Mouse (Mus musculus) thymus, postnatal 0 days (tissue): Measurements from ENCODE around the gene Nudcd3. TPM values are rescaled to one million over a fixed set of nuclear protein-coding genes. Genes with fewer than 3 reads are reported as not detected.
A peak's percentile ranks its signal among the peaks of the same experiment; 100 is the strongest.

Source experiments
- DNase-seq: peaks from one replicate; pipeline ENCODE4 v3.0.0-alpha.2; 2015; ENCODE audit warnings: low spot score
- polyA plus RNA-seq: library from polyadenylated mRNA; unstranded; fragments of >200 nt; fragmentation: Nextera tagmentation; extraction: Ambion mirVana; gene quantifications from 2 replicates; pipeline ENCODE4 v1.2.1, GENCODE M21; 2015

Nudcd3 gene
- polyA plus RNA-seq, 1 experiment from 2014 or later: 37.7 TPM

DNA sequence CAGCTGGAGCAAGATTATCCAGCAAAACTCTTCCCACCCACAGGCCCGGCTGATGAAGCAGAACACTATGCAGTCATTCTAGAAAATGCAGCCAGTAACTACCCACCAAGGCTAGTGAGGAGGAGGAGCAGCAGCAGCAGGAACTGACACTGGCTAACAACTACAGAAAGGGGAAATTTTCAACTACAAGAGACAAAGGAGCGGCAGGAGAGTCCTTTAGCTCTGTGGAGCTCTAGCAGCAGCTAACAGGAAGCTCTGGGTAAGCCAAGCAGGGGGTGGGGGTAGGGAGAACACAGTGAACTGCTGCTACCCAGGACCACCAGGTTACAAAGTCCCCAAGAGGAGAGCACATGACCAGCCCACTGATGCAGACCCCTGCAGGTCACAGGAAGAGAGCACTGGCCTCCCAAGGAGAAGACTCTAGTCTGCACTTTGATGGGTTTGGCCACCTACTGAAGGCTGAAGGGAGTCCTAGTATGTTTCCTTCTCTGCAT is 21.5 kb downstream of the Nudcd3 start:
- DNase-seq: peak; percentile 72

DNA sequence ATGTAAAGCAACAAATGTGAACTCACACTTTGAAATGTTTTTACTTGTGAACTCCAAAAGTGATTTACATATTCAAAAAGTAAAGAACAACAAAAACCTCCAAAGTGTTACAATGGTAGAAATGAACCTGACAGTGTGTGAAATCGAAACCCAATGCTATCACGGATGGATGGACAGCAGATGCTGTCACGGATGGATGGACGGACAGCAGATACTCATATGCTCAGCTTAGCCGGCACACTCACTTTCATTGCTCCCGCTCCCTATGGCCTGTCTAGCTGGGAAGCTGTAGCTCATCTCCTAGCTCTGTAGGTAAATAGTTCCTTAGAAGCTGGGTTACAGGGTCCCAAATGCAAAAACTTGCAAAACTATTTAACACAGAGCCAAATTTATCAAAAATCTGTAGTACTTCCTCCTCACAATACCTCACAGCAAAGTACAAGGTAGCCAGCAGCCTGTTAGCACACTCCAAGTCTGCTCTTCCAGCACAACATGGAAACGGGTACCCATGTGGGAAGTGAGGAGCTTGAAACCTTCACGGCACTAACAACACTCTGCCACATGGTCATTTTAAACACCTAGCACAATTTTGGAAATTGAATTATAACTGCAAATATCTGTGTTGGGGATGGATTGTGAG is 22.3 kb downstream of the Nudcd3 start:
- no peak for DNase-seq

DNA sequence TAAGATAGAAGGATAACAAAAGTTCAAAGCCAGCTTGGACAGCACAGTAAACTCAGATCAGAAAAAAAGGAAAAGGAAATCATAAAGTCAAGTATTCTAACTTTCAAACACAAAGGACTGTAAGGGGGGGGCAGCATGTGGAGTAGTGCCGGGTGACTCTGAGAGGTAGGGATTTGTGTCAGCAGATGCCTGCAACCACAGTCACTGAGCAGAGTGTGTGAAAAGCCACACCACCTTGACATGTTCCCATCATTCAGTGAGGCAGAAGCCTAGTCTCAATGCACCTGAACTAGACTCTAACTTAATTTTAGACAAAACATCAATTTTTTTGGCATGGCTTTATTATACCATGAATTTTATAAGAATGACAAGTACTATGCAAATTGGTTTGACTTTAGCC is 24.7 kb downstream of the Nudcd3 start:
- DNase-seq: peak; percentile 36

DNA sequence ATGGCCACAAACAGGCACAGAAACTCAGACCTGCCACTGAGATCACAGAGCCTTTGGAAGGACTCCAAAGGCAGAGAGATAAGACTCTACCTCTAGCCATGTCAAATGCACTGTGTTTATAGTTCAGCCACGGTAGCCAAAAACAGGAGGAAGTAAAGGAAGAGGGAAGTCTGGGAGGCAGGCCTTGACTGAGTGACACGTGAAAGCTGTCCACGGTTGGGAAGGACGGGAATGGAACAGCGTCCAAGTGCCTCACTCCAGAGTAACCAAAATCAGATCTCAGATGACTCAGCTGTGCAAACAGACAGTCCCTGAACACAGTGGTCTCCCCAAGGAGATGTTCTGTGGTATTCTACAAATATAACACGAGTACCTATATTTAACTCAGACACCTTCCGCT is 25.5 kb downstream of the Nudcd3 start:
- no peak for DNase-seq

DNA sequence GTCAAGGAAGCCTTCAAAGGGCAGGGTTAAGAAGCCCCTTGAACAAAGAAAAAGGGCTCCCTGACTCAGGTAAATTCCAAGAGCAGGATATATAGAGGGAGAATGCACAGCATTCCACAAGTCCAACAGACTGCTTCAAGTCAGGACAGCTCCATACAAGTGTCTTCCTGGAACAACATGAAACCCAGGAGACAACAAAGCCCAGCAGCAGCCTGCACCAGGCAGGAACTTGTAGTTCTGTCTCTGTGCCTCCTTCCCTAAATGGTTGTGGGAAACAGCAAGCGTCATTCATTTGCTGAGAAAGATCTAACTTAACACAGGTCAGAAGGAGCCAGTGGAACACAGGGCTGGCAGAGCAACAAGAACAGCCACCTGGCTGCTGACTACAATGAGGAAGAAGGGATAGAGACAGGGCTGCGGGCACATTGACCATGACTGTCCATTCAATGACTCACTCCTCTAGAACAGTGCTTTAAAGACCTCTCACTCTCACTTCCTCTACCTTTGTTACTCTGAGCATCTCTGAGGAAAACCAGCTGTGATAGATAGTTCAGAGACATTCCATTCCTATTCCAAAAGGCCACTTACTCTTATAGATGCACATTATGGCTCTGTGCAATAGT is 31.1 kb downstream of the Nudcd3 start:
- DNase-seq: no peak

DNA sequence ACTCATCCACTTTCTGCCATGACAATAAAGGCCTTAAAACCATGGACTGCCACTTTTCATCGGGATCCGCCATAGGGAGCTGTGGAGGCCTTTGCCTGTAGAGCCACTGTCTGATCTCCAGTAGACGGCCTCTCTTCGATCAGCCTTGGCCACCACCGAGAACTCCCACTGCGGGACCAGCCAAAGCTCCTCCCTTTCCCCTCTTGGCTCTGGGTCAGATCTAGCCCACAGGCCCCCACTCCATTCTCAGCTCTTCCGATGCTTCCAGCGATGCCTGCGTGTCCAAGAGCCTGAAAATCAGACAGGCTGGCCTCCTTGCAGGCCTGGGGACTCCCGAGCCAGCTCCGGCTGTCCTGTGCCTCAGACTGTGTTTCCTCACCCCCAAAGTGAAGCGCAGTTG is 33.9 kb downstream of the Nudcd3 start:
- DNase-seq: no peak

DNA sequence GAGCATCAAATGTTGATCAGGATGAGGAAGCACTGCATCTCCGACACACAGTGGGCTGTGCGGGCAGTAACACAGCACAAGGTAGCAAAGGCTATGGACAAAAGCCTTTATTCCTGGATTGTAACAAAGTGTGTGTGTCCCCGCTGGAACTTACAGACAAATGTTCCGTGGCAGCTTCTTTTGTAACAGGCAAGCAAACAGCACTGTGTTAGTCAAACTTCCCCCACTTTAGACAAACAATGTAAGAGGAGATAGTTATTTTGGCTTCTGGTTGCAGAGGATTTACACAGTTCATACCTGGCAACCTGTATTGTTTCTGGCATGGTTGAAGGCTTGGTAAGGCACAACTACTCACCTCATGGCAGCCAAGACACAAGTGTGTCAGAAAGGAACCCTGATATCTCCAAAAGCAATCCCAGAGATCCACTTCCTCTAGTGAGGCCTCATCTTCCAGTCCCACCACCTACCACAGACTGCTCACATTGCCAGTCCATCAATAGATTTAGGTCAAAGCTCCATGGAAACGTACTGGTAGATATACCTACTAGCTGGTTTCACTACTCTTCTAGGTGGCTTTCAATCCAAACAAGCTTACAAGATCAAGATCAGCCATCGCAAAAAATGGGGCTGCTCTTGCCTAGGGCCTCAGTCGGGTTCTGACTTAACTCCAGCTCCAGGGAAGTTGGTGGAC is 34.7 kb downstream of the Nudcd3 start:
- DNase-seq: no peak

DNA sequence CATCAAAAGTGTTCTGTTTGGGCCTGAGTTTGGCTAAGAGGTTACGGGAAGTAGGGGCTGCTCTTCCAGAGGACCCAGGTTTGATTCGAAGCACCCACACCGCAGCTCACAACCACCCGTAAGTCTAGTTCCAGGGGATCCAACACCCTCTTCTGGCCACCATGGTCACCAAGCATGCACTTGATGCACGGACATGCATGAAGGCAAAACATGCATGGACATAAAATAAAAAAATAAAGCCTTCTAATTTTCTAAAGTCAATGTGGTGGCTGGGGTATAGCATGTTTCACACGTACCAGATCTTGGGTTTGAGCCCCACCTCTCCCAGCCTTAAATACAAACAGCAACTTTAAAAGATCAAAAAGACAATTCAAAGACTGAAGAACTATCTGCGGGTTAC is 35.4 kb downstream of the Nudcd3 start:
- DNase-seq: no peak

DNA sequence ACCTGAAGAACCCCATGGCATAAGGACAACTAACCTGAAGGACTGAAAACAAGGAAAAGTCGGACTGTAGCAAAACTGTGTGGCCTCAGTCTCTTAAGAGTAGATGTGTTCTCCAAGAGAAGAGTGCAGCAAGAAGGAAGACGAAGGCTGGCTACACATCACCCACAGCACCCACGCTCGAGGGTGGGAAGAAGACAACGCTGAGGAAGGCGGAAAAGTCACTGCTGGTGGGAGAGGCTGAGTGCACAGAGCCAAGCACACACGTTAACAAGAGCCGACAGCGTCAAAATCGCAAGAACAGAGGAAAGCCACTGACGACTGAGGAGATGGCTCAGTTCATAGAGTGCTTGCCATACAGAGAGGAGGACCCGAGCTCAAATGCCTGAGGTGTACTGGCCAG is 36.5 kb downstream of the Nudcd3 start:
- DNase-seq: no peak

DNA sequence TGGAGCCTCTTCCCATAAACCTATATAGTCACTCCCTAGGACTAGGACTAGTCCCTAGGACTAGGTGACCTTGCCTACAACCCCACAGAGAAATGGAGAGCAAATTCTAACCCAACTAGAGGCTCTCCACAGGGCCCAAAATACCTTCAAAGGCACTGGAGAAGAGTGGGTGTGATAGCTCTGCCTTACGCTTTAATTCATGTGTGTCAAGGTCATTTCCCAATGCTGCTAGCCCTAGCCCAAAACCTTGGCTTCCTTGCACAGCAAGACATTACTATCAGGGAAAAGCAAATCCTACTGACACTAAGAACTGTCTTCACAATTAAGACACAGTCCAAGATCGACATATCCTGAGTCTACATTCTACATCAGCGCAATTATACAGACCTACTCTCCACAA is 37.2 kb downstream of the Nudcd3 start:
- DNase-seq: no peak

DNA sequence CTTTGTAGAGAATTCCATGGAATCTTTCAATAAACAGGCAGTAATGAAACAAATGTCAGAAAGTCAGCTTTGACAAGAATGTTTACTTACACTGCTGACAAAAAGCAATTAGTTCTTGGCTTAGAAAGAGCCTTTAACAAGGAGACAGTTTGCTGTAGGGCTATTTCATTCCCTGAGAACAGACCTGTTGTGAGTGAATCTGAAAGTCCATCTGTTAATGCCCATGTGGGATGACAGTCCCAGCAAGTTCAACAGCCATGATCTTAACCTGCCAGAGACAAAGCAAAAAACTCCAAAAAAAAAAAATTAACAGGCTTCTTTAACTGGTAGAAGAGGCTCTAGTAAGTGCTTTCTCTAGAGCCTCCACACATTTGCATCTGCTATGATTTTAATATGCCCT is 38.7 kb downstream of the Nudcd3 start:
- DNase-seq: no peak

DNA sequence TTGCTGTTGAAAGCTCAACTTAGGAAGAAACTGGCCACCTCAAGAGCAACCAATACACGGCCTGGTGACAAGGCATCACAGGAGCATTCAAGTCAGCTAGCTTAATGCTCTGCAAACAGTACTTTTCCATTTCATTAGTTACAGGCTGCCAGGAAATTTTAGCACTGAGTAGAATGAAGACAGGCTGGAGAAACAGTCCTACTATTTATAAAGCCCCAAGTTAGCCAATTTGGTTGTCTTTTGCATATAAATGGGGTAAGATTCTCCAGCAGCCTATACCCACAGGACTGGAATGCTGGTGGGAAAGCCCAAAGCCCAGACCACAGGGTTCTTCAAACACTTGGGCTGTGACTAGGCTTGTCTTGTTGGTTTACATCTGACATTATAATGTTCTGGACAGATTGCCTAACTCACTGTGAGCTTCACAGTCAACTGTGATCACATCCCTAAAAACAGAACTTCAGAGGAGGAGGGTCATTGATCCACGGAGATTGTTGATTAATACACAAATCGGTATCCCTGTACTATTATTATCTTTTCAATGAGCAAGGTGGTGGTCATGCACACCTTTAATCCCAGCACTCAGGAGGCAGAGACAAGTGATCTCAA is 39.4 kb downstream of the Nudcd3 start:
- no peak for DNase-seq

DNA sequence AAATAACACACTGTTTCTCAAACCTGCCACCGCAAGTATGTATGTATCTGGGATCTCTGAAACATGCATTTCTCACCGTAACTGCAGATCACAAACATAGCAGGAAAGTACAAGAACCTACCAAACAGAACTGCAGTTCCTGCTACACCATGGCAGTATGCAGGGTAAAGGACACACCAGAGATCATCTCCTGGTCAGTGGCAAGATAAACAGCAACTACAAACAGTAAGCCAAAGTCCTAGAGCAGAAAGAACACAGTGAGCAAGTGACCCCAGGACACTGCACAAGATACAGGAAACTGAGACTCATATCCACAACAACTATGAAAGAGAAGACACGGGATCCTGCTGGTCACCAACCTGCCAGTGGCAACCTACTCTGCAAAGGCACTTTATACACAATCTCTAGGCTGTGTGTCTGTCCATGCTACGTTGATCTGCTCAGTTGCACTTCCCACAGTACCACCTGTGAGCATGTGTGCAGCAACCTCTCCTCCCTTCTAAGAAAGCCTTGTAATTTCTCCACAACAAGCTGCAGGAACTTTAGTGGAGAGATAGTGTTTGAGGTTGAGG is 40.4 kb downstream of the Nudcd3 start:
- DNase-seq: no peak

DNA sequence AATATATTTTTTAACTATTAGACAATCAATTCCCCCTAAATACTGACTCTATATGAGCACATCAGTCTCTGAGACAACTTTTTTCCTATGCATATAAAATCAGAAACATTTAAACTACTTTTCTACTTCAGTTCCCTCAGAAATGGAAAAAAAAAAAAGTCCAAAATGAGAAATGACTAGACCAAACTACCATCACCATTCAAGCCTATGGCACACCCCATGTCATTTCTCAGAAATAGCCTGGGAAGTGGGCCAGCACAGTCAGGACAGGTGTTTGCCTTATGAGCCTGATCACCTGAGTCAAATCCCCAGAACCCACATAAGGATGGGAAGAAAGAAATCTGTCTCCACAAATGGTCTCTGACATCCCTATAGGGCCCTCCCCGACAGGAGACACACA is 41.7 kb downstream of the Nudcd3 start:
- no peak for DNase-seq

DNA sequence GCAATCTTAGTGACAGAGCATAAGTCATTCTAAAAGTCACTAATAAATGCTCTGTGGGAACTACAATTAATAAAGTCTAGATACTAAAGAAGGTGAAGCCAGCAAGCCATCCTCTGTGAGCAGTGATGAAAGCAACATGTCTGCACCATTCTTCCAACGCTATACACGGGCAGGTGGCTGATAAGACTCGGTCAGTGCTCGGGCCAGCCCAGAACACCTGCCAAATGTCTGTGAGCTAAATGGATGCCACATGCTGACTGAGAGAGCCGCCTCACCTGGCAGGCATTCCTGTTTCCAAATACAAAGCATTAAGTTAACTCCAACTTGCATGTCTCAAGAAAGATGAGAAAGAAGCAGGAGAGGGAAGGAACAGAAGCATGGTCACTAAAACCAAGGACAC is 43.1 kb downstream of the Nudcd3 start:
- no peak for DNase-seq

DNA sequence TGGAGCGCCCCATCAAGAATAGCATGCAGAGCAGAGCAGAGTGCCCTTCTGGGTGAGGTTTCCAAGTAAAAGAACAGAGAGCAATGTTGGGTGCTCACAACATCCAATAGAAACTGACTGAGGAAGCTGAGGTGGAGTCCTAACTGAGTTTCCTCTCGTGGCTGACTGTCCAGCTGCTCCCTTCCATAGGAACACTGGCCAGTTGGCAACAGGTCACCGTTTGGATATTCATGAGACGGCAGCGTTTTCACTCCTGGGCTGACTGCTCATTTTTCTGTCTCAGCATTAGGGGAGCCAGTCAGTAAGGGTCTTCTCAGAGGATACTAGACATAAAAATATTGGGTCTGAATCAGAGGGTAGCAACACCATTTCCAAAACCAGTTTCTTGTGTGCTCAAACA is 43.6 kb downstream of the Nudcd3 start:
- no peak for DNase-seq

DNA sequence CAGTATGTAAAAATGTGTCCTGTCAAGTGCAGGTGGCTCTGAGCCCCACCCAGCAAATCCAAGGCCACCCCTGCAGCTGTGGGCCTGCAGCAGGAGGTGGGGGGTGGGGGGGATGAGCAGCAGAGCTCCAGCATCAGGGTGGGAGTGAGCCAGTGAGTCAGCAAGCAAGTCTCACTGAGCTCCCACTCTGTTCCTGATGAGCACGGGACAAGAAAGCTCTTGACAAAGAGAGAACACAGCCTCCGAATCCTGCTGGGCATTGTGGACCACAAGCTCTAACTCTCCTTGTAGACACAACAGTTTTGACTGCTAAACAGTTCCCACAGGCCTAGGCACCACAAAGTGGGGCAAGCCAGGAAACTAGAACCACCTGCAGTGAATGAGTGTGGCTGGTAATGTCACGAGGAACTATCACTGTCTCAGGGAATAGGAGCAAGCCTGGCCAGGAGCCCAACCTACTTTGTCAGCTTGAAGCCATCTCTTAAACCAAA is 46.0 kb downstream of the Nudcd3 start:
- peak; percentile 82 for DNase-seq

DNA sequence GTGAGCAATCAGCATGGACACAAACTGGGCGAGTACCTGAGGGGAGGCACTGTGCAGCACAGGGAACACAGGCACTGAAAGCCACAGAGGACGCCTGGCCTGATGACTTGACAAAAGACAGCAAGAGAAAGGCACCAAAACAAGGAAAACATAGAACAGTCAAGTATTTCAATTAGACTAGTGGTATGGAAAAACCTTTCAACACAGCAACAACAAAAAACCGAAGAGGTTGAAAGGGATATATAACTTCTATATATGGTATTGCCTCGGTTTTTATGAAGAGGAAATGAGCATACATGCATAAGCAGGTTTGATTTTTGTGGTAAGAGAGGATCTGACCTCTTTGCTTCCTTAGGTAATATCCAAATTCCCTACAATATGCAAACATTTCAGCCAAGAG is 47.4 kb downstream of the Nudcd3 start:
- peak; percentile 21 for DNase-seq

DNA sequence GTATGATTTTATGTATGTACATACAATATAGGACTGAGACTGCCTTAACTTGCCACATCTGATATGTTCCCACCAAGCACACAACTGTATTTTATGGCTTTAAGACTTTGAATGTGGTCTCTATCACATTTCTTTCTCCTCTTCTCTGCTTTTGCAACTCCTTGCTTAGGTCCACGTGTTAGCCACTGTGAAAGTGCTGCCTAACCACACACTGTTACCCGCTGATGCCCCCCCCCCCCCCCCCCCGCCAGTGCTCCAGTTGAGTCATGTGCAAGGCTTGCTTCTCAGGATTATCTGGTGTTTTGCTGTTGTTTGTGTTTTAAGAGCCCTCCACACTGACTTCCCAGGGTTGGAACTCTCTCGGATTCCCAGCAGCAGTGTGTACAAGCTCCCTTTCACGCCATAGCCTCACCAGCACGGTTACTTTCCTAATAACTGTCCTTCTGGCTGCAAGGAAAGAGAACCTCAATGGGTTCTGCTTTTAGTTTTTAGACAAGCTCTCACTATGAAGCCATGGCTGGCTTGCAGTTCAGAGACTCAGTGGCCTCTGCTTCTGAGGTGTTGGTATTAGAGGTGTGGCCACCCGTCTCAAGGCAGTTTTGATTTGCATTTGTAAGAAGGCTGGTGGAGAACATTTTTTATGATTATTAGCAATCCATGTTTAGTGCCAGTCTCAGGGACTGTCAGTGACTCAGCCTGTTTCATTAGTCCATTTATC is 61.8 kb downstream of the Nudcd3 start:
- DNase-seq: no peak

DNA sequence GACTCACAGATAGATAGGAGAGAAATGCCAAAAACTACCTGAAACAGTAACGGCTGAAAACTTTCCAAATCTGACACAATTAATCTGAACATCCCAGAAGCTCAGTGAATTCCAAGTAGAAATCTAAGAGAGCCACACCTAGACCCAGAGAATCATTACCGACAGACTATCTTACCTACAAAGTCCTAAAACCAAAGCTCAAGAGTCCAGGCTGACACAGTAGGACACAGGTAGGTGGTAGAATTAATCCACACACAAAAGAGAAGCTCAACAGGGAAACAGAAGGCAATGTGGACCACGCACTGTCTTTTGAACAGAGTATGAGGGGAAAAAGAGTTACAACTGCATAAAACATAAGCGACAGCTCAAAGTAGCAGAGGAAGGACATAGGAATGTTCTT is 67.3 kb downstream of the Nudcd3 start:
- no peak for DNase-seq

DNA sequence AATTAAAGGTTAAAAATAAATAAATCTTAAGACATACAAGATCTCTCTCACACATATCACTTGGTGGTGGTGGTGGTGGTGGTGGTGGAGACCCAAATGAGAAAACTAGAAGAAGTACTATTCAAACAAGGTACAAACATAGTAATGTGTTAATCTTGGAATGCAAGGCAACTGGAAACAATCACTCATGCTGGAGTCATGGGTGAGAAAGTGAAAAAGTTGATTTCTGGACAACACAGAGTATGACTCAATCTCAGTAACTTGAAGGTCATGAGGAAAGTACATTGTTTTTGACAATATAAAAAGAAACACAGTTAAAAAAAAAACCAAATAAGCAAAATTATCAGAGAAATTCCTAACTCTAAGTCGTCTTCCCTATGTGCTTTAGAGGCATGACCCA is 69.6 kb downstream of the Nudcd3 start:
- DNase-seq: no peak
